Mouse (Mus musculus) forebrain, embryonic 14.5 days (tissue): ENCODE results near the gene Cltc. TPM values are rescaled to one million over a fixed set of nuclear protein-coding genes. Genes with fewer than 3 reads are reported as not detected.

Experiments
- ATAC-seq: fragments of 200-750 bp; cut with Nextera tagmentation; 2 replicates; pipeline ENCODE4 v1.8.0; 2017; ENCODE audit warnings: mild to moderate bottlenecking, moderate library complexity
- DNase-seq: peaks from one replicate; pipeline ENCODE4 v3.0.0-alpha.2; 2015; ENCODE audit warnings: low spot score
- H3K27ac ChIP-seq: fragments of 300-500 bp; sonication (generic); 2 replicates; pipeline ENCODE4 v1.5.1; 2014; ENCODE audit warnings: low read depth, mild to moderate bottlenecking, control low read depth, low read length, moderate library complexity
- H3K27me3 ChIP-seq: fragments of 300-500 bp; sonication (generic); replicated peaks from 2 replicates; pipeline ENCODE4 v1.6.1; 2014; ENCODE audit warnings: low read length, control low read depth, mixed read lengths; ENCODE audit not compliant: control insufficient read depth, insufficient read depth
- H3K36me3 ChIP-seq: fragments of 300-500 bp; sonication (generic); 2 replicates; pipeline ENCODE4 v1.6.1; 2014; ENCODE audit warnings: low read length, control low read depth; ENCODE audit not compliant: control insufficient read depth, insufficient read depth
- H3K4me1 ChIP-seq: fragments of 300-500 bp; sonication (generic); 2 replicates; pipeline ENCODE4 v1.6.1; 2014; ENCODE audit warnings: antibody characterized with exemption, low read length, control low read depth; ENCODE audit not compliant: control insufficient read depth, insufficient read depth
- H3K4me2 ChIP-seq: fragments of 300-500 bp; sonication (generic); 2 replicates; pipeline ENCODE4 v1.6.1; 2014; ENCODE audit warnings: mild to moderate bottlenecking, control low read depth, low read length
- H3K4me3 ChIP-seq: fragments of 300-500 bp; sonication (generic); 2 replicates; pipeline ENCODE4 v1.5.1; 2014; ENCODE audit warnings: low read depth, low read length, control low read depth
- H3K9ac ChIP-seq: fragments of 300-500 bp; sonication (generic); 2 replicates; pipeline ENCODE4 v1.6.1; 2014; ENCODE audit warnings: mild to moderate bottlenecking, low read length, control low read depth, moderate library complexity
- H3K9me3 ChIP-seq: fragments of 300-500 bp; sonication (generic); replicated peaks from 2 replicates; pipeline ENCODE4 v1.6.1; 2016; ENCODE audit warnings: low read length, control low read depth, mixed read lengths; ENCODE audit not compliant: control insufficient read depth
- WGBS: fragments of 180-500 bp; shearing (Covaris S2); extraction: QIAGEN DNeasy Blood & Tissue Kit; methylation state at CpG from one replicate; pipeline ENCODE4 v1.1.7; 2014; 5-methylcytosine and 5-hydroxymethylcytosine counted together
- polyA plus RNA-seq: library from polyadenylated mRNA; unstranded; fragments of >200 nt; fragmentation: Nextera tagmentation; extraction: Ambion mirVana; gene quantifications from 2 replicates; pipeline ENCODE4 v1.2.1, GENCODE M21; 2014

Gene Cltc
- polyA plus RNA-seq, 1 experiment from 2014 or later: 138 TPM

GRCm38 (mm10) chr11:86734241-86734939 is 23.0 kb downstream of the Cltc start:
- Histone ChIP-seq H3K9ac (no peak overlapping the region), H3K4me3 (no peak overlapping the region), H3K27ac (no peak overlapping the region), H3K4me2 (no peak overlapping the region), H3K27me3 (no peaks in the 10 kb centered on the region), H3K36me3 (peaks cover 39% of the 10 kb centered on the region), H3K4me1 (no peaks in the 10 kb centered on the region), H3K9me3 (no peaks in the 10 kb centered on the region)
- ATAC-seq (no peak), DNase-seq (no peak)
- WGBS: 77% methylated on average over 10 of the region's 10 CpGs

GRCm38 (mm10) chr11:86731443-86731842 is 25.9 kb downstream of the Cltc start:
- DNase-seq (no peak), ATAC-seq (no peak)
- H3K9me3 ChIP-seq: no peaks in the 10 kb centered on the region
- peaks cover 49% of the 10 kb centered on the region for H3K36me3 ChIP-seq
- H3K4me2 ChIP-seq: no peak overlapping the region
- no peaks in the 10 kb centered on the region for H3K4me1 ChIP-seq
- WGBS: 82% methylated on average over 2 of the region's 2 CpGs
- no peak overlapping the region for H3K27ac ChIP-seq
- H3K4me3 ChIP-seq: no peak overlapping the region
- no peak overlapping the region for H3K9ac ChIP-seq
- H3K27me3 ChIP-seq: no peaks in the 10 kb centered on the region

GRCm38 (mm10) chr11:86725607-86726006 is 31.8 kb downstream of the Cltc start:
- no peak overlapping the region for H3K9ac ChIP-seq
- no peaks in the 10 kb centered on the region for H3K4me1 ChIP-seq
- H3K27me3 ChIP-seq: no peaks in the 10 kb centered on the region
- no peak overlapping the region for H3K4me3 ChIP-seq
- H3K27ac ChIP-seq: no peak overlapping the region
- no peaks in the 10 kb centered on the region for H3K9me3 ChIP-seq
- ATAC-seq: no peak
- peaks cover 55% of the 10 kb centered on the region for H3K36me3 ChIP-seq
- H3K4me2 ChIP-seq: no peak overlapping the region
- DNase-seq: no peak

GRCm38 (mm10) chr11:86724982-86725381 is 32.4 kb downstream of the Cltc start:
- Histone ChIP-seq H3K36me3 (peaks cover 57% of the 10 kb centered on the region), H3K27ac (no peak overlapping the region), H3K27me3 (no peaks in the 10 kb centered on the region), H3K4me3 (no peak overlapping the region), H3K4me1 (no peaks in the 10 kb centered on the region), H3K9ac (no peak overlapping the region), H3K9me3 (no peaks in the 10 kb centered on the region), H3K4me2 (no peak overlapping the region)
- ATAC-seq: no peak
- DNase-seq: no peak
- WGBS: 92% methylated on average over 7 of the region's 7 CpGs

- H3K9ac ChIP-seq: no peak overlapping the region
- H3K27me3 ChIP-seq: no peaks in the 10 kb centered on the region
- no peaks in the 10 kb centered on the region for H3K4me1 ChIP-seq
- 95% methylated on average over 3 of the region's 3 CpGs for WGBS
- H3K4me3 ChIP-seq: no peak overlapping the region
- H3K4me2 ChIP-seq: no peak overlapping the region
- H3K36me3 ChIP-seq: peaks cover 59% of the 10 kb centered on the region
- no peak overlapping the region for H3K27ac ChIP-seq
- ATAC-seq (no peak), DNase-seq (no peak)
- no peaks in the 10 kb centered on the region for H3K9me3 ChIP-seq
These were observed 33.4 kb downstream of the Cltc start for GRCm38 (mm10) chr11:86724004-86724403.

GRCm38 (mm10) chr11:86719390-86719789 is 38.0 kb downstream of the Cltc start:
- ATAC-seq: no peak
- no peak overlapping the region for H3K4me2 ChIP-seq
- H3K27me3 ChIP-seq: no peaks in the 10 kb centered on the region
- no peaks in the 10 kb centered on the region for H3K4me1 ChIP-seq
- H3K9me3 ChIP-seq: no peaks in the 10 kb centered on the region
- DNase-seq: no peak
- WGBS: 94% methylated on average over 8 of the region's 8 CpGs
- H3K4me3 ChIP-seq: no peak overlapping the region
- peaks cover 71% of the 10 kb centered on the region for H3K36me3 ChIP-seq
- no peak overlapping the region for H3K27ac ChIP-seq
- no peak overlapping the region for H3K9ac ChIP-seq

- DNase-seq (no peak), ATAC-seq (no peak)
- no peak overlapping the region for H3K4me2 ChIP-seq
- H3K9me3 ChIP-seq: no peaks in the 10 kb centered on the region
- H3K27ac ChIP-seq: no peak overlapping the region
- H3K36me3 ChIP-seq: peaks cover 70% of the 10 kb centered on the region
- H3K9ac ChIP-seq: no peak overlapping the region
- H3K27me3 ChIP-seq: no peaks in the 10 kb centered on the region
- WGBS: 95% methylated on average over 3 of the region's 3 CpGs
- no peak overlapping the region for H3K4me3 ChIP-seq
- no peaks in the 10 kb centered on the region for H3K4me1 ChIP-seq
These were observed 39.0 kb downstream of the Cltc start for GRCm38 (mm10) chr11:86718369-86718768.

GRCm38 (mm10) chr11:86717306-86718065 is 39.9 kb downstream of the Cltc start:
- no peaks in the 10 kb centered on the region for H3K9me3 ChIP-seq
- 89% methylated on average over 6 of the region's 6 CpGs for WGBS
- no peak for DNase-seq
- H3K4me3 ChIP-seq: no peak overlapping the region
- no peaks in the 10 kb centered on the region for H3K27me3 ChIP-seq
- H3K36me3 ChIP-seq: peaks cover 64% of the 10 kb centered on the region
- ATAC-seq: no peak
- no peaks in the 10 kb centered on the region for H3K4me1 ChIP-seq
- no peak overlapping the region for H3K9ac ChIP-seq
- H3K27ac ChIP-seq: no peak overlapping the region
- H3K4me2 ChIP-seq: no peak overlapping the region

- Histone ChIP-seq H3K36me3 (peaks cover 63% of the 10 kb centered on the region), H3K4me3 (no peak overlapping the region), H3K27me3 (no peaks in the 10 kb centered on the region), H3K27ac (no peak overlapping the region), H3K4me1 (no peaks in the 10 kb centered on the region), H3K9me3 (no peaks in the 10 kb centered on the region), H3K9ac (no peak overlapping the region), H3K4me2 (no peak overlapping the region)
- ATAC-seq: no peak
- DNase-seq: no peak
These were observed 42.8 kb downstream of the Cltc start for GRCm38 (mm10) chr11:86714606-86715005.
